Comparison of ENCODE assay signal across 14 mouse cellular contexts in the genomic region with DNA sequence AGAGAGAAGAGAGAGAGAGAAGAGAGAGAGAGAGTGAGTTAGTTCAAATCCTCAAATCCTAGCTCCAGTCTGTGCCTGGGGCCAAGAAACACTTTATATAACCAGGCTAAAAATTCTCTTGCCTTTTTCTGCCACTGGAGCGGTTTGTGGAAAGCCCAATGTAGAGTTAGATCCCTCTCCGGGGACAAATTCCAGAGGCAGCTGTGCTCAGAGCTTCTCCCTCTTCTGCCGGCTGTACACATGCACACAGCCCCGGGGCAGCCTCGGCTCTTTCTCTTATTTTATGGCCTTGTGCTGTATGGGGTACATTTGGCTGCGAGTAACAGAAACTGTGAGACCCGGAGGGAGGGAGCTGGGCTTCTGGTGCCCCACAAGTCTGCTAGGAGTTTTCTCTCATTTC. TPM values are rescaled to one million over a fixed set of nuclear protein-coding genes. Genes with fewer than 3 reads are reported as not detected.
DNase-seq lines count a peak whose midpoint lies in the region; ATAC-seq and TF ChIP-seq lines count a peak whose summit lies in the region.
"Had no signal": no experiment of that assay in that cellular context is flagged by ENCODE, and none has a peak within 500 bp of the region (broad histone marks: within the 10 kb centered on the region; RNA-seq: fewer than 3 reads in every experiment).

No protein-coding gene starts in this region.

- no peaks in the 10 kb centered on the region for H3K36me3 ChIP-seq in kidney, postnatal 0 days (ENCODE audit: insufficient read depth, low read length)
- H3K36me3 ChIP-seq in embryonic facial prominence, embryonic 12.5 days: no peaks in the 10 kb centered on the region
- H3K36me3 ChIP-seq in limb, embryonic 14.5 days (ENCODE audit: control insufficient read depth, insufficient read depth, low read length): no peaks in the 10 kb centered on the region
- no peaks in the 10 kb centered on the region for H3K36me3 ChIP-seq in liver, postnatal 0 days (replicated peaks; ENCODE audit: insufficient read depth, low read length)
- H3K36me3 ChIP-seq: midbrain, embryonic 12.5 days; neural tube, embryonic 12.5 days had no signal

- no peak overlapping the region for H3K4me2 ChIP-seq in kidney, postnatal 0 days (ENCODE audit: low read length)
- no peak overlapping the region for H3K4me2 ChIP-seq in embryonic facial prominence, embryonic 12.5 days (replicated peaks)
- no peak overlapping the region for H3K4me2 ChIP-seq in limb, embryonic 14.5 days (replicated peaks; ENCODE audit: low read depth, low read length, severe bottlenecking)
- H3K4me2 ChIP-seq in liver, postnatal 0 days (ENCODE audit: low read depth, low read length): no peak overlapping the region
- H3K4me2 ChIP-seq: lung, embryonic 14.5 days; midbrain, embryonic 12.5 days; neural tube, embryonic 12.5 days had no signal

- H3K9me3 ChIP-seq in kidney, postnatal 0 days (replicated peaks; ENCODE audit: low read length): no peaks in the 10 kb centered on the region
- H3K9me3 ChIP-seq in embryonic facial prominence, embryonic 12.5 days: no peaks in the 10 kb centered on the region
- H3K9me3 ChIP-seq in limb, embryonic 14.5 days (ENCODE audit: control insufficient read depth, low read length): no peaks in the 10 kb centered on the region
- H3K9me3 ChIP-seq in liver, postnatal 0 days (ENCODE audit: low read length): no peaks in the 10 kb centered on the region
- H3K9me3 ChIP-seq: midbrain, embryonic 12.5 days; neural tube, embryonic 12.5 days had no signal

- H3K27me3 ChIP-seq in kidney, postnatal 0 days (ENCODE audit: insufficient read depth, low read length): no peaks in the 10 kb centered on the region
- H3K27me3 ChIP-seq in embryonic facial prominence, embryonic 12.5 days: no peaks in the 10 kb centered on the region
- no peaks in the 10 kb centered on the region for H3K27me3 ChIP-seq in limb, embryonic 14.5 days (ENCODE audit: control insufficient read depth, insufficient read depth, low read length)
- no peaks in the 10 kb centered on the region for H3K27me3 ChIP-seq in liver, postnatal 0 days (ENCODE audit: insufficient read depth, low read length)

- 50% methylated on average over 7 of the region's 7 CpGs for WGBS in kidney, postnatal 0 days
- 43% methylated on average over 7 of the region's 7 CpGs for WGBS in embryonic facial prominence, embryonic 12.5 days
- 9% methylated on average over 7 of the region's 7 CpGs for WGBS in limb, embryonic 14.5 days
- 71% methylated on average over 7 of the region's 7 CpGs for WGBS in liver, postnatal 0 days (ENCODE audit: insufficient replicate concordance)

- TF ChIP-seq CTCF in kidney, postnatal 0 days (IDR thresholded peaks at IDR 0.05; ENCODE audit: low read depth): no peak
- TF ChIP-seq CTCF in liver, postnatal 0 days (IDR thresholded peaks at IDR 0.05; ENCODE audit: low read depth): no peak

- peak; percentile 36 for DNase-seq in kidney, postnatal 0 days (ENCODE audit: low spot score)
- no peak for DNase-seq in kidney, postnatal 4 days
- DNase-seq in brain, adult 2 months (ENCODE audit: low read depth, low spot score): peak; percentile 77
- DNase-seq in limb, embryonic 14.5 days (ENCODE audit: low spot score): peak; percentile 69
- DNase-seq in liver, postnatal 0 days: no peak
- no peak for DNase-seq in retina, postnatal 1 day
- no peak for DNase-seq in yolk sac, embryonic 10.5 days (ENCODE audit: low spot score)
- DNase-seq: cerebellum, adult 9-11 months; forebrain, postnatal 0 days; lung, embryonic 14.5 days had no signal

- peaks cover 10% of the 10 kb centered on the region for H3K4me1 ChIP-seq in kidney, postnatal 0 days (replicated peaks; ENCODE audit: insufficient read depth, low read length)
- H3K4me1 ChIP-seq in embryonic facial prominence, embryonic 12.5 days: peaks cover 48% of the 10 kb centered on the region
- peaks cover 46% of the 10 kb centered on the region for H3K4me1 ChIP-seq in limb, embryonic 14.5 days (ENCODE audit: control insufficient read depth, insufficient read depth, low read length)
- peaks cover 38% of the 10 kb centered on the region for H3K4me1 ChIP-seq in liver, postnatal 0 days (ENCODE audit: insufficient read depth)

- no peak overlapping the region for H3K27ac ChIP-seq in kidney, postnatal 0 days
- peak overlapping the region; percentile 30; the same call in 1 of the 2 replicates for H3K27ac ChIP-seq in embryonic facial prominence, embryonic 12.5 days
- peak overlapping the region; percentile 63 for H3K27ac ChIP-seq in limb, embryonic 14.5 days (replicated peaks; ENCODE audit: low read depth, low read length)
- H3K27ac ChIP-seq in liver, postnatal 0 days (ENCODE audit: low read depth): no peak overlapping the region
- H3K27ac ChIP-seq: midbrain, embryonic 12.5 days; neural tube, embryonic 12.5 days had no signal

- no peak for ATAC-seq in kidney, postnatal 0 days (replicated peaks; ENCODE audit: low FRiP score, low read depth)
- no peak for ATAC-seq in embryonic facial prominence, embryonic 12.5 days (ENCODE audit: insufficient number of reproducible peaks, insufficient read depth, low FRiP score, low TSS enrichment)
- ATAC-seq in limb, embryonic 14.5 days (ENCODE audit: low FRiP score, low read depth): peak; percentile 48
- ATAC-seq in liver, postnatal 0 days: no peak
- ATAC-seq: forebrain, postnatal 0 days; hindbrain, embryonic 16.5 days had no signal

- no peak overlapping the region for H3K4me3 ChIP-seq in kidney, postnatal 0 days (replicated peaks; ENCODE audit: low read depth, low read length)
- no peak overlapping the region for H3K4me3 ChIP-seq in embryonic facial prominence, embryonic 12.5 days
- H3K4me3 ChIP-seq in limb, embryonic 14.5 days (replicated peaks; ENCODE audit: low read length): no peak overlapping the region
- H3K4me3 ChIP-seq in liver, postnatal 0 days (ENCODE audit: low read depth, low read length): no peak overlapping the region
- H3K4me3 ChIP-seq: midbrain, embryonic 12.5 days; neural tube, embryonic 12.5 days had no signal

- no peak overlapping the region for H3K9ac ChIP-seq in kidney, postnatal 0 days (ENCODE audit: low read depth, low read length)
- no peak overlapping the region for H3K9ac ChIP-seq in embryonic facial prominence, embryonic 12.5 days
- no peak overlapping the region for H3K9ac ChIP-seq in limb, embryonic 14.5 days (ENCODE audit: low read depth, low read length, severe bottlenecking)
- H3K9ac ChIP-seq in liver, postnatal 0 days (replicated peaks): no peak overlapping the region
- H3K9ac ChIP-seq: forebrain, postnatal 0 days; lung, embryonic 14.5 days; midbrain, embryonic 12.5 days; neural tube, embryonic 12.5 days had no signal

- no peak for TF ChIP-seq EP300 in liver, postnatal 0 days (IDR thresholded peaks at IDR 0.05; ENCODE audit: low read depth)

- no peak for TF ChIP-seq POLR2A in limb, embryonic 14.5 days (IDR thresholded peaks at IDR 0.05; ENCODE audit: borderline replicate concordance, extremely low read depth, insufficient read depth, insufficient read length)

RNA-seq across cellular contexts. Expression of gene Ldlrap1, which starts 31.7 kb away (rescaled TPM):
- polyA plus RNA-seq in kidney, postnatal 0 days (2015; fragmentation: Nextera tagmentation; extraction: Ambion mirVana): 21.2 and 21.3 TPM in 2 replicates
- polyA plus RNA-seq in embryonic facial prominence, embryonic 12.5 days (2016; fragmentation: Nextera tagmentation; extraction: Ambion mirVana): 21.8 and 23.2 TPM in 2 replicates
- 18.0 and 22.0 TPM in 2 replicates for polyA plus RNA-seq in limb, embryonic 14.5 days (2012; rRNA removed)
- 25.1 and 27.9 TPM in 2 replicates for polyA plus RNA-seq in limb, embryonic 14.5 days (2014; fragmentation: Nextera tagmentation; extraction: Ambion mirVana)
- polyA plus RNA-seq in liver, postnatal 0 days (2015; fragmentation: Nextera tagmentation; extraction: Ambion mirVana): 14.8 and 15.4 TPM in 2 replicates

RNA-seq across cellular contexts. Expression of gene Man1c1, which starts 32.1 kb away (rescaled TPM):
- polyA plus RNA-seq in kidney, postnatal 0 days (2015; fragmentation: Nextera tagmentation; extraction: Ambion mirVana): 3.2 and 3.4 TPM in 2 replicates
- polyA plus RNA-seq in embryonic facial prominence, embryonic 12.5 days (2016; fragmentation: Nextera tagmentation; extraction: Ambion mirVana): 3.9 and 4.5 TPM in 2 replicates
- 9.1 and 10.6 TPM in 2 replicates for polyA plus RNA-seq in limb, embryonic 14.5 days (2012; rRNA removed)
- polyA plus RNA-seq in limb, embryonic 14.5 days (2014; fragmentation: Nextera tagmentation; extraction: Ambion mirVana): 5.1 and 5.9 TPM in 2 replicates
- 1.5 and 1.7 TPM in 2 replicates for polyA plus RNA-seq in liver, postnatal 0 days (2015; fragmentation: Nextera tagmentation; extraction: Ambion mirVana)

Comparison
In these comparisons a context has a peak if more than half of its experiments do, and no peak if none do; other contexts are left out.
1. DNase-seq: peak in kidney, postnatal 0 days (single experiment), brain, adult 2 months (single experiment) and limb, embryonic 14.5 days (single experiment); none in kidney, postnatal 4 days (0 of 2), liver, postnatal 0 days (single experiment), retina, postnatal 1 day (single experiment) and yolk sac, embryonic 10.5 days (single experiment).
2. H3K27ac ChIP-seq: peak in embryonic facial prominence, embryonic 12.5 days (single experiment) and limb, embryonic 14.5 days (single experiment); none in kidney, postnatal 0 days (single experiment) and liver, postnatal 0 days (single experiment).